Mouse (Mus musculus) heart, adult 2 months (tissue): Measurements from ENCODE around the gene Crtc1.

ENCODE experiments used
- CTCF ChIP-seq: fragments of 200-600 bp; IDR thresholded peaks from 2 replicates; pipeline ENCODE4 v1.8.1; 2022; ENCODE audit warnings: antibody characterized with exemption, mild to moderate bottlenecking, moderate library complexity
- EP300 ChIP-seq: fragments of 200-500 bp; IDR thresholded peaks from 2 replicates; pipeline ENCODE4 v1.6.1; 2011; ENCODE audit warnings: low read depth, low read length, control low read depth; ENCODE audit not compliant: insufficient read depth
- POLR2A ChIP-seq: fragments of 200-500 bp; IDR thresholded peaks from 2 replicates; pipeline ENCODE4 v1.6.1; 2011; ENCODE audit warnings: mild to moderate bottlenecking, low read depth, low read length, control low read depth; ENCODE audit not compliant: insufficient read depth

DNA sequence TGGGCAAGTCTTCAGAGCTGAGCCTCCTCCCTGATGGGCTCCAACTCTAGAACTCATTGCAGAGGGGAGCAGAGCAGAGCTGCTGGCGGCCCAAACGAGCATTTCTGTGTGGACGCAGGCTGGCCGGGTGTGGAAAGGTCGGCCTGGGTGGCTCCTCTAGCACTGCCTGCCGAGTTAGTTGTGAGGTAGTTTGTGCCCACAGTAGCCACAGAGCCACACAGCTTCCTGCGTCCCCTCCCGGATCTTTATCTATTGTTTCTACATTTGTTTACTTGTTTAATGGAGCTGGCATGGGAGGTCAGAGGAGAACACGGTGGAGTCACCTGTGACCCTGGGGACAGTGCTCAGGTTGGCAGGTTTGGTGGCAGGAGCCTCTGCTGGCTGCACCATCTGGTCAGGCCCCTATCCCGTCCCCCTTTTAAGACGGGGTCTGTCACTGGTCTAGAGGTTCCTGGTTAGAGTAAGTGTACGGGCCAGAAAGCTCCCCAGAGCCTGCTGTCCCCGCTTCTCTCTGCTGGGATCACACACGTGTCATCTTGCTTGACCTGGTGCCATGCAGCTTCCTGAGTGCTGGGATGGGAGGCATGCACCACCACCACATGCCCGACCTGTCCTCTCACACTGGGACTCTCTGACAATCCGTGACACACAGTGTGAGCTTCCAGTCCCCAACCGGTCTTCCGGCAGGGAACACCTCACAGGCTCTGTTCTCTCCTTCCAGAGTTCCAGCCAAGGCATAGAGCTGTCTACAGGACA is 17.9 kb downstream of the Crtc1 start:
- TF ChIP-seq POLR2A (no peak), CTCF (no peak), EP300 (no peak)
